ENCODE assay signal across 8 mouse cellular contexts in genomic region chr7:68085870-68086341, GRCm38 (mm10).
DNase-seq lines count a peak whose midpoint lies in the region; ATAC-seq lines count a peak whose summit lies in the region.

No protein-coding gene starts in this region.

- peak; percentile 59 for ATAC-seq in heart, embryonic 15.5 days (replicated peaks; ENCODE audit: insufficient number of reproducible peaks, insufficient read depth, low FRiP score, low read depth)
- peak; percentile 59 for ATAC-seq in midbrain, embryonic 13.5 days

- H3K9me3 ChIP-seq in heart, embryonic 15.5 days (replicated peaks): no peaks in the 10 kb centered on the region
- no peaks in the 10 kb centered on the region for H3K9me3 ChIP-seq in midbrain, embryonic 13.5 days

- H3K9ac ChIP-seq in heart, embryonic 15.5 days: 0 out of 2 replicates have a peak overlapping the region, but pooled peaks have one; percentile 18
- H3K9ac ChIP-seq in midbrain, embryonic 13.5 days (replicated peaks): peak overlapping the region; percentile 19; the same call in 1 of the 2 replicates

- 49% methylated on average over 4 of the region's 4 CpGs for WGBS in heart, embryonic 15.5 days
- 13% methylated on average over 4 of the region's 4 CpGs for WGBS in midbrain, embryonic 13.5 days

- H3K36me3 ChIP-seq in heart, embryonic 15.5 days: no peaks in the 10 kb centered on the region
- no peaks in the 10 kb centered on the region for H3K36me3 ChIP-seq in midbrain, embryonic 13.5 days

- H3K4me2 ChIP-seq in heart, embryonic 15.5 days: peak overlapping the region; percentile 57
- H3K4me2 ChIP-seq in midbrain, embryonic 13.5 days (replicated peaks): peak overlapping the region; percentile 35

- peak; percentile 44 for DNase-seq in cerebellum, adult 11-12 months
- DNase-seq in cerebellum, postnatal 4 days (ENCODE audit: low spot score in 2 of 2): no peak
- DNase-seq in cerebellum, adult 9-10 months: peak; percentile 67
- peak; percentile 67 to 76 for DNase-seq in kidney, postnatal 36 days
- no peak for DNase-seq in layer of hippocampus, postnatal 25 days (ENCODE audit: extremely low spot score in 1 of 2, low spot score in 1 of 2)
- no peak for DNase-seq in ovary, postnatal 14 days (ENCODE audit: low spot score)

- H3K4me3 ChIP-seq in heart, embryonic 15.5 days: no peak overlapping the region
- H3K4me3 ChIP-seq in midbrain, embryonic 13.5 days (replicated peaks): no peak overlapping the region

- peaks cover 59% of the 10 kb centered on the region for H3K4me1 ChIP-seq in heart, embryonic 15.5 days (replicated peaks)
- H3K4me1 ChIP-seq in midbrain, embryonic 13.5 days (replicated peaks): peaks cover 66% of the 10 kb centered on the region

- H3K27ac ChIP-seq in heart, embryonic 15.5 days: peak overlapping the region; percentile 76
- H3K27ac ChIP-seq in midbrain, embryonic 13.5 days: peak overlapping the region; percentile 92

- no peaks in the 10 kb centered on the region for H3K27me3 ChIP-seq in heart, embryonic 15.5 days
- H3K27me3 ChIP-seq in midbrain, embryonic 13.5 days: no peaks in the 10 kb centered on the region

Comparison
In these comparisons a context has a peak if more than half of its experiments do, and no peak if none do; other contexts are left out.
1. DNase-seq: peak in cerebellum, adult 11-12 months (single experiment), cerebellum, adult 9-10 months (single experiment) and kidney, postnatal 36 days (2 of 2); none in cerebellum, postnatal 4 days (0 of 2), layer of hippocampus, postnatal 25 days (0 of 2) and ovary, postnatal 14 days (single experiment).